In genomic region chr16:70314578-70314930, GRCm38 (mm10) we compare ENCODE assay signal across 7 mouse cellular contexts. TPM values are rescaled to one million over a fixed set of nuclear protein-coding genes. Genes with fewer than 3 reads are reported as not detected.
DNase-seq lines count a peak whose midpoint lies in the region; ATAC-seq and TF ChIP-seq lines count a peak whose summit lies in the region.

No protein-coding gene starts in this region.

- no peak for TF ChIP-seq CTCF in lung, postnatal 0 days (IDR thresholded peaks at IDR 0.05)

- no peaks in the 10 kb centered on the region for H3K27me3 ChIP-seq in lung, postnatal 0 days (replicated peaks; ENCODE audit: insufficient read depth, low read length)
- H3K27me3 ChIP-seq in forebrain, embryonic 12.5 days, result no peaks in the 10 kb centered on the region
- no peaks in the 10 kb centered on the region for H3K27me3 ChIP-seq in limb, embryonic 13.5 days
- no peaks in the 10 kb centered on the region for H3K27me3 ChIP-seq in stomach, embryonic 14.5 days (ENCODE audit: control insufficient read depth, insufficient read depth, low read length)

- no peak for DNase-seq in lung, postnatal 0 days (ENCODE audit: low spot score)
- DNase-seq in lung, postnatal 14 days, result no peak
- DNase-seq in layer of hippocampus, adult 8-10 months (ENCODE audit: low spot score in 2 of 2), result no peak
- no peak for DNase-seq in Muller cell, postnatal 12 days (ENCODE audit: inconsistent ontology term)

- H3K4me3 ChIP-seq in lung, postnatal 0 days (ENCODE audit: low read depth, low read length), result peak overlapping the region; percentile 74
- peak overlapping the region; percentile 66 for H3K4me3 ChIP-seq in forebrain, embryonic 12.5 days (replicated peaks)
- peak overlapping the region; percentile 62 for H3K4me3 ChIP-seq in limb, embryonic 13.5 days
- H3K4me3 ChIP-seq in stomach, embryonic 14.5 days (ENCODE audit: low read depth, low read length), result peak overlapping the region; percentile 50

- no peaks in the 10 kb centered on the region for H3K36me3 ChIP-seq in lung, postnatal 0 days (ENCODE audit: insufficient read depth, low read length)
- no peaks in the 10 kb centered on the region for H3K36me3 ChIP-seq in forebrain, embryonic 12.5 days (replicated peaks)
- H3K36me3 ChIP-seq in limb, embryonic 13.5 days, result no peaks in the 10 kb centered on the region
- H3K36me3 ChIP-seq in stomach, embryonic 14.5 days (ENCODE audit: control insufficient read depth, insufficient read depth, low read length), result no peaks in the 10 kb centered on the region

- peak overlapping the region; percentile 66 for H3K4me2 ChIP-seq in lung, postnatal 0 days (replicated peaks; ENCODE audit: low read depth, low read length)
- peak overlapping the region; percentile 63 for H3K4me2 ChIP-seq in forebrain, embryonic 12.5 days
- H3K4me2 ChIP-seq in limb, embryonic 13.5 days (replicated peaks), result peak overlapping the region; percentile 63
- peak overlapping the region; percentile 43 for H3K4me2 ChIP-seq in stomach, embryonic 14.5 days (replicated peaks; ENCODE audit: low read depth, low read length)

- H3K4me1 ChIP-seq in lung, postnatal 0 days (ENCODE audit: insufficient read depth, low read depth, low read length), result peaks cover 4% of the 10 kb centered on the region; the same call in 1 of the 2 replicates
- H3K4me1 ChIP-seq in forebrain, embryonic 12.5 days, result peaks cover 5% of the 10 kb centered on the region; the same call in 1 of the 2 replicates
- H3K4me1 ChIP-seq in limb, embryonic 13.5 days, result no peaks in the 10 kb centered on the region
- H3K4me1 ChIP-seq in stomach, embryonic 14.5 days (ENCODE audit: control insufficient read depth, insufficient read depth, low read length), result no peaks in the 10 kb centered on the region

- H3K9ac ChIP-seq in lung, postnatal 0 days (replicated peaks; ENCODE audit: low read depth), result peak overlapping the region; percentile 73
- peak overlapping the region; percentile 85 for H3K9ac ChIP-seq in forebrain, embryonic 12.5 days
- H3K9ac ChIP-seq in limb, embryonic 13.5 days, result peak overlapping the region; percentile 86
- H3K9ac ChIP-seq in stomach, embryonic 14.5 days (replicated peaks; ENCODE audit: low read depth, low read length), result peak overlapping the region; percentile 49

- WGBS in lung, postnatal 0 days, result under 1% methylated on average over 9 of the region's 9 CpGs
- WGBS in forebrain, embryonic 12.5 days, result under 1% methylated on average over 9 of the region's 9 CpGs
- WGBS in limb, embryonic 13.5 days, result under 1% methylated on average over 9 of the region's 9 CpGs
- under 1% methylated on average over 9 of the region's 9 CpGs for WGBS in stomach, embryonic 14.5 days

- no peak for TF ChIP-seq EP300 in lung, postnatal 0 days (IDR thresholded peaks at IDR 0.05)

- ATAC-seq in lung, postnatal 0 days, result no peak
- no peak; the same call in 1 of the 2 replicates for ATAC-seq in forebrain, embryonic 12.5 days (ENCODE audit: low FRiP score)
- no peak for ATAC-seq in limb, embryonic 13.5 days (ENCODE audit: low FRiP score, low read depth)
- no peak for ATAC-seq in stomach, embryonic 14.5 days (ENCODE audit: insufficient number of reproducible peaks, insufficient read depth, low FRiP score, low read depth)

- no peaks in the 10 kb centered on the region for H3K9me3 ChIP-seq in lung, postnatal 0 days (ENCODE audit: low read length)
- no peaks in the 10 kb centered on the region for H3K9me3 ChIP-seq in forebrain, embryonic 12.5 days
- no peaks in the 10 kb centered on the region for H3K9me3 ChIP-seq in limb, embryonic 13.5 days
- no peaks in the 10 kb centered on the region for H3K9me3 ChIP-seq in stomach, embryonic 14.5 days (ENCODE audit: control insufficient read depth, low read depth, low read length)

- H3K27ac ChIP-seq in lung, postnatal 0 days (ENCODE audit: low read length), result peak overlapping the region; percentile 94
- H3K27ac ChIP-seq in forebrain, embryonic 12.5 days, result peak overlapping the region; percentile 89
- H3K27ac ChIP-seq in limb, embryonic 13.5 days, result peak overlapping the region; percentile 94; the same call in 1 of the 2 replicates
- H3K27ac ChIP-seq in stomach, embryonic 14.5 days (ENCODE audit: low read length), result peak overlapping the region; percentile 89

RNA-seq across cellular contexts. Expression of gene Gbe1, which starts 0.8 kb away (rescaled TPM):
- 18.4 and 20.0 TPM in 2 replicates for polyA plus RNA-seq in lung, postnatal 0 days (2015; fragmentation: Nextera tagmentation; extraction: Ambion mirVana)
- 19.4 and 22.6 TPM in 2 replicates for polyA plus RNA-seq in forebrain, embryonic 12.5 days (2016; fragmentation: Nextera tagmentation; extraction: Ambion mirVana)
- polyA plus RNA-seq in limb, embryonic 13.5 days (2015; fragmentation: Nextera tagmentation; extraction: Ambion mirVana), result 17.8 and 19.4 TPM in 2 replicates
- polyA plus RNA-seq in stomach, embryonic 14.5 days (2014; fragmentation: Nextera tagmentation; extraction: Ambion mirVana), result 23.2 and 29.6 TPM in 2 replicates
- total RNA-seq in layer of hippocampus, adult 8-10 months (2022), result 1 to 10 TPM; 6.7 to 8.0 (median 7.2) TPM
